Mouse (Mus musculus): ENCODE data around the gene Cdh23. TPM values are rescaled to one million over a fixed set of nuclear protein-coding genes. Genes with fewer than 3 reads are reported as not detected.

Cdh23 gene
- polyA plus RNA-seq, 1 experiment = 2.1 TPM

GRCm38 (mm10) chr10:60442321-60442720, 254.0 kb downstream of the Cdh23 start:
- no peak overlapping the region for H3K4me3 ChIP-seq
- H3K36me3 ChIP-seq (ENCODE audit: control insufficient read depth, insufficient read depth) = no peaks in the 10 kb centered on the region
- no peak for TF ChIP-seq CEBPB (IDR thresholded peaks at IDR 0.05; ENCODE audit: insufficient read depth, poor library complexity, severe bottlenecking)
- TF ChIP-seq TCF12 (IDR thresholded peaks at IDR 0.05; ENCODE audit: insufficient read depth, poor library complexity, severe bottlenecking) = no peak
- TF ChIP-seq POLR2A (IDR thresholded peaks at IDR 0.05; ENCODE audit: insufficient read length, low read depth) = no peak
- no peak for TF ChIP-seq TCF3 (IDR thresholded peaks at IDR 0.05; ENCODE audit: insufficient read length, low read depth)
- TF ChIP-seq E2F4 (IDR thresholded peaks at IDR 0.05; ENCODE audit: insufficient read depth) = no peak
- TF ChIP-seq MYOD1 (IDR thresholded peaks at IDR 0.05; ENCODE audit: control insufficient read depth in 1 of 3, insufficient read length in 2 of 3, low read depth in 2 of 3) = no peak
- TF ChIP-seq MYOG (IDR thresholded peaks at IDR 0.05; ENCODE audit: control insufficient read depth in 1 of 3, insufficient read depth in 1 of 3, insufficient read length in 2 of 3, low read depth in 2 of 3) = no peak
- TF ChIP-seq POLR2AphosphoS2 (IDR thresholded peaks at IDR 0.05; ENCODE audit: insufficient read length, low read depth) = no peak
- no peak for TF ChIP-seq SRF (IDR thresholded peaks at IDR 0.05; ENCODE audit: control insufficient read depth, insufficient read length, low read depth)
- no peak for TF ChIP-seq USF1 (IDR thresholded peaks at IDR 0.05; ENCODE audit: low read depth)
- no peak for TF ChIP-seq REST (IDR thresholded peaks at IDR 0.05; ENCODE audit: insufficient read depth, insufficient read length)
- TF ChIP-seq MAX (IDR thresholded peaks at IDR 0.05; ENCODE audit: low read depth) = no peak
- H3K27me3 ChIP-seq (ENCODE audit: control insufficient read depth, insufficient read depth, insufficient read length) = peaks cover 25% of the 10 kb centered on the region
- no peaks in the 10 kb centered on the region for H3K79me2 ChIP-seq (ENCODE audit: control insufficient read depth, insufficient read depth)
- no peak overlapping the region for H3ac ChIP-seq (ENCODE audit: control insufficient read depth, insufficient read length)
- no peak overlapping the region for H3K4me2 ChIP-seq (ENCODE audit: low read depth)

- Histone ChIP-seq H3ac (ENCODE audit: control insufficient read depth, insufficient read length) (no peak overlapping the region), H3K4me3 (no peak overlapping the region), H3K36me3 (ENCODE audit: control insufficient read depth, insufficient read depth) (no peaks in the 10 kb centered on the region), H3K79me2 (ENCODE audit: control insufficient read depth, insufficient read depth) (no peaks in the 10 kb centered on the region), H3K27me3 (ENCODE audit: control insufficient read depth, insufficient read depth, insufficient read length) (peaks cover 93% of the 10 kb centered on the region), H3K4me2 (ENCODE audit: low read depth) (no peak overlapping the region)
- TF ChIP-seq POLR2A (IDR thresholded peaks at IDR 0.05; ENCODE audit: insufficient read length, low read depth) (no peak), MYOD1 (IDR thresholded peaks at IDR 0.05; ENCODE audit: control insufficient read depth in 1 of 3, insufficient read length in 2 of 3, low read depth in 2 of 3) (no peak)
These were observed 263.6 kb downstream of the Cdh23 start for GRCm38 (mm10) chr10:60432679-60433078.

- Histone ChIP-seq H3K36me3 (ENCODE audit: control insufficient read depth, insufficient read depth) (no peaks in the 10 kb centered on the region), H3K79me2 (ENCODE audit: control insufficient read depth, insufficient read depth) (no peaks in the 10 kb centered on the region), H3K27me3 (ENCODE audit: control insufficient read depth, insufficient read depth, insufficient read length) (peaks cover 88% of the 10 kb centered on the region), H3ac (ENCODE audit: control insufficient read depth, insufficient read length) (no peak overlapping the region), H3K4me3 (no peak overlapping the region), H3K4me2 (ENCODE audit: low read depth) (no peak overlapping the region)
- TF ChIP-seq POLR2AphosphoS2 (IDR thresholded peaks at IDR 0.05; ENCODE audit: insufficient read length, low read depth) (no peak), CEBPB (IDR thresholded peaks at IDR 0.05; ENCODE audit: insufficient read depth, poor library complexity, severe bottlenecking) (no peak), TCF12 (IDR thresholded peaks at IDR 0.05; ENCODE audit: insufficient read depth, poor library complexity, severe bottlenecking) (no peak), SRF (IDR thresholded peaks at IDR 0.05; ENCODE audit: control insufficient read depth, insufficient read length, low read depth) (no peak), MYOG (IDR thresholded peaks at IDR 0.05; ENCODE audit: control insufficient read depth in 1 of 3, insufficient read depth in 1 of 3, insufficient read length in 2 of 3, low read depth in 2 of 3) (no peak), MYOD1 (IDR thresholded peaks at IDR 0.05; ENCODE audit: control insufficient read depth in 1 of 3, insufficient read length in 2 of 3, low read depth in 2 of 3) (no peak), REST (IDR thresholded peaks at IDR 0.05; ENCODE audit: insufficient read depth, insufficient read length) (no peak), POLR2A (IDR thresholded peaks at IDR 0.05; ENCODE audit: insufficient read length, low read depth) (no peak), E2F4 (IDR thresholded peaks at IDR 0.05; ENCODE audit: insufficient read depth) (no peak), USF1 (IDR thresholded peaks at IDR 0.05; ENCODE audit: low read depth) (no peak), TCF3 (IDR thresholded peaks at IDR 0.05; ENCODE audit: insufficient read length, low read depth) (no peak), MAX (IDR thresholded peaks at IDR 0.05; ENCODE audit: low read depth) (no peak)
These were observed 265.7 kb downstream of the Cdh23 start for GRCm38 (mm10) chr10:60430591-60430990.

- Histone ChIP-seq H3K27me3 (ENCODE audit: control insufficient read depth, insufficient read depth, insufficient read length) (peaks cover 83% of the 10 kb centered on the region), H3K4me3 (no peak overlapping the region), H3K4me2 (ENCODE audit: low read depth) (no peak overlapping the region), H3ac (ENCODE audit: control insufficient read depth, insufficient read length) (no peak overlapping the region), H3K36me3 (ENCODE audit: control insufficient read depth, insufficient read depth) (no peaks in the 10 kb centered on the region), H3K79me2 (ENCODE audit: control insufficient read depth, insufficient read depth) (no peaks in the 10 kb centered on the region)
- TF ChIP-seq REST (IDR thresholded peaks at IDR 0.05; ENCODE audit: insufficient read depth, insufficient read length) (no peak), SRF (IDR thresholded peaks at IDR 0.05; ENCODE audit: control insufficient read depth, insufficient read length, low read depth) (no peak), TCF3 (IDR thresholded peaks at IDR 0.05; ENCODE audit: insufficient read length, low read depth) (no peak), E2F4 (IDR thresholded peaks at IDR 0.05; ENCODE audit: insufficient read depth) (no peak), USF1 (IDR thresholded peaks at IDR 0.05; ENCODE audit: low read depth) (no peak), CEBPB (IDR thresholded peaks at IDR 0.05; ENCODE audit: insufficient read depth, poor library complexity, severe bottlenecking) (no peak), POLR2A (IDR thresholded peaks at IDR 0.05; ENCODE audit: insufficient read length, low read depth) (no peak), TCF12 (IDR thresholded peaks at IDR 0.05; ENCODE audit: insufficient read depth, poor library complexity, severe bottlenecking) (no peak), MAX (IDR thresholded peaks at IDR 0.05; ENCODE audit: low read depth) (no peak), MYOD1 (IDR thresholded peaks at IDR 0.05; ENCODE audit: control insufficient read depth in 1 of 3, insufficient read length in 2 of 3, low read depth in 2 of 3) (no peak), MYOG (IDR thresholded peaks at IDR 0.05; ENCODE audit: control insufficient read depth in 1 of 3, insufficient read depth in 1 of 3, insufficient read length in 2 of 3, low read depth in 2 of 3) (no peak), POLR2AphosphoS2 (IDR thresholded peaks at IDR 0.05; ENCODE audit: insufficient read length, low read depth) (no peak)
These were observed 266.3 kb downstream of the Cdh23 start for GRCm38 (mm10) chr10:60430001-60430400.

GRCm38 (mm10) chr10:60422756-60423155, 273.5 kb downstream of the Cdh23 start:
- Histone ChIP-seq H3K79me2 (ENCODE audit: control insufficient read depth, insufficient read depth) (no peaks in the 10 kb centered on the region), H3ac (ENCODE audit: control insufficient read depth, insufficient read length) (no peak overlapping the region), H3K27me3 (ENCODE audit: control insufficient read depth, insufficient read depth, insufficient read length) (peaks cover 21% of the 10 kb centered on the region), H3K4me3 (no peak overlapping the region), H3K36me3 (ENCODE audit: control insufficient read depth, insufficient read depth) (no peaks in the 10 kb centered on the region), H3K4me2 (ENCODE audit: low read depth) (no peak overlapping the region)
- TF ChIP-seq E2F4 (IDR thresholded peaks at IDR 0.05; ENCODE audit: insufficient read depth) = no peak
- no peak for TF ChIP-seq POLR2A (IDR thresholded peaks at IDR 0.05; ENCODE audit: insufficient read length, low read depth)
- TF ChIP-seq SRF (IDR thresholded peaks at IDR 0.05; ENCODE audit: control insufficient read depth, insufficient read length, low read depth) = no peak
- no peak for TF ChIP-seq USF1 (IDR thresholded peaks at IDR 0.05; ENCODE audit: low read depth)
- no peak for TF ChIP-seq TCF12 (IDR thresholded peaks at IDR 0.05; ENCODE audit: insufficient read depth, poor library complexity, severe bottlenecking)
- no peak for TF ChIP-seq MYOD1 (IDR thresholded peaks at IDR 0.05; ENCODE audit: control insufficient read depth in 1 of 3, insufficient read length in 2 of 3, low read depth in 2 of 3)
- no peak for TF ChIP-seq POLR2AphosphoS2 (IDR thresholded peaks at IDR 0.05; ENCODE audit: insufficient read length, low read depth)
- no peak for TF ChIP-seq REST (IDR thresholded peaks at IDR 0.05; ENCODE audit: insufficient read depth, insufficient read length)
- no peak for TF ChIP-seq MYOG (IDR thresholded peaks at IDR 0.05; ENCODE audit: control insufficient read depth in 1 of 3, insufficient read depth in 1 of 3, insufficient read length in 2 of 3, low read depth in 2 of 3)

Measured in myocyte (in vitro differentiated cells).